Mouse (Mus musculus): ENCODE measurements around the gene Pcgf3.

Pcgf3 gene

DNA sequence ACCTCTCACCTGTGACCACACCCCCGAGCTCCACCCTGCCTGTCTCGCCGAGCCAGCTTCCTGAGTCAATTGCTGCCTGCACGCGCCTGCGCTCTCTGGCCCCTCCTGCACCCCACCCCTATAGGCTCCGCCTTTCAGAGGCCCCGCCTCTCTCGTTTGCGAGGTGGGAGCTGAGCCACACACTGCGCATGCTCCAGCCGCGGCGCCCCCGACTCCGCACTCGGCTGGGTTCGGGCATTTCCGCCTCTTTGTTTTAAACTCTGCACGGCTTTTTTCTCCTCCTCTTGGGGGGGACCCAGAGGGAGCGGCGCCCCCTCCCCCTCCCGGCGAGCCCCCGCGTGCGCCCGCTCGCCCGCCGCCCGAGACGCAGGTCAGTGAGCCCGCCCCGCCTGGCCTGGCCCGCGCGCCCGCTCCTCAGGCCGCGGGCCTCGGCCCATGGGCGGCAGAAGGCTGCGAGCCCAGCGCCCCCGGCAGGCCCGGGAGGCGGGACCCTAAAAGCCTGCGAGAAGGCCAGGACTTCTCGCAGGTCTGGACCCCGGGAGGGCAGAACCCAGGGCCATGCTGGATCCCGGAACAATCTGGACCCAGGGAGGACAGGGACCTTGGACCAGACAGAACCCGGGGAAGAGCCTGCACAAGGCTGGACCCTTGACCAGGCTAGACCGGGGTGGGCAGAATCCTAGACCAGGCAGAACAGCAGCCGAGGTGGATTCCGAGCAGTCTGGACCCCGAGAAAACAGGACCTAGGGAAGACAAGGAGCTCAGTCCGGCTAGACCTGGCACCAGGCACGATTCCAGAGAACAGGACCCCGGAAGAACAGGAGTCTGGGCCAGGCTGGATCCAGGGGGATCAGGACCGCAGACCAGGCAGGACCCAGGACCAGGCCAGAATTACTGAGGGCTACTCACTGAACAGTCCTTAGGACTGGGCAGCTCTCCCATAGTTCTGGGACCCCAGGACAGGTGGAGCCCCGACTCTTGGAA is at the start of gene Pcgf3:
Pcgf3 (plus strand) TSS at position 151 of the 984 bp plus-strand sequence.
- peak; percentile 90 for DNase-seq (ENCODE audit: low read depth, low spot score)

DNA sequence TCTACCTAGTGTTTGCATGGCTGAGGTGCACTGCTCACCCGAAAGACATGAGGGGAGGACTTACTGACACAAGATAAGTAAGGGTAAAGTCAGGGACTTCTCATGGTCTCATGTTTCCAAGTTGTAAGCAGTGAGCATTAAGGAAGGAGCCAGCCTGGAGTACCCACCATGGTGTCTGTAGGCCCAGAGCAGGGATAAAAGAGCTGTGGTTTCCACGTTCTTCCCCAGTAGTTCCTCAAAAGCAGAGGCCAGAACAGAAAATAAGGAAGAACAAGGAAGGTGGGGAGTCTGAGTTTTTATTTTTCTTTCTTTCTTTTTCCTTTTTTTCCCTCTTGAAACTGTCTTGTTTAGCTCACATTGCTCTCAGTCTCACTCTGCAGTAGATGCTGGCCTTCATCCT is 46.3 kb upstream of the Pcgf3 start:
- DNase-seq (ENCODE audit: low read depth, low spot score) = no peak

DNA sequence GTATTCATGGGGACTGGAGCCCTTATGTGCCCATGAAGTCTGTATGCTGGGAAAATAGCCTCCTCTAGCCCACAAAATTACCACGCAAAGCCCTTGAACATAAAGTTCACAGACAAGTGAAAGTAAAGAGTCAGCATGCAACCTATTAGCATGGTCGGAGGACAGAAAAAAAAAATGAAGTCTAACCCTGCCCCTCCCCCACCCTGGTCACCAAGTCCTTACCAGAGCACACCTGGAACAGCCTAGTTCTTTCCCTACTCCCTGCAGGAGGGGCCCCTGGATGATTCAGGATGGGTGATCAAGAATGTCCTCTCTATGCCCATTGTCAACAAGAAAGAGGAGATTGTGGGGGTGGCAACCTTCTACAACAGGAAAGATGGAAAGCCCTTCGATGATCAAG is 38.3 kb upstream of the Pcgf3 start:
- no peak for DNase-seq (ENCODE audit: low read depth, low spot score)

DNA sequence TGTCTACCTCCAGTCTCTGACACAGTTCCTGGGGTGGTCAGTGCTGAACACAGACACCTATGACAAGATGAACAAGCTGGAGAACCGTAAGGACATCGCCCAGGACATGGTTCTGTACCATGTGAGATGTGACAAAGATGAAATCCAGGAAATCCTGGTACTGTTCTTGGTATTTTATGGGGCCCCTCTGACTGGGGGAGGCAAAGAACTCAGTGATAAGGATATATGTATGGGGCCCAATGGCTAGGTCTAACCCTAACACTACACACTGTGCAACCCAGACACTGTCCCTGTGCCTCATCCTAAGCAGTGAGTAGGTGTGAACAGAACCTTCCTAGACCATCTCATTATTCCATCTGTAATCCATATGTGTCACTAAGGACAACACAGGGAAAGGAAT is 37.6 kb upstream of the Pcgf3 start:
- DNase-seq (ENCODE audit: low read depth, low spot score) = no peak

DNA sequence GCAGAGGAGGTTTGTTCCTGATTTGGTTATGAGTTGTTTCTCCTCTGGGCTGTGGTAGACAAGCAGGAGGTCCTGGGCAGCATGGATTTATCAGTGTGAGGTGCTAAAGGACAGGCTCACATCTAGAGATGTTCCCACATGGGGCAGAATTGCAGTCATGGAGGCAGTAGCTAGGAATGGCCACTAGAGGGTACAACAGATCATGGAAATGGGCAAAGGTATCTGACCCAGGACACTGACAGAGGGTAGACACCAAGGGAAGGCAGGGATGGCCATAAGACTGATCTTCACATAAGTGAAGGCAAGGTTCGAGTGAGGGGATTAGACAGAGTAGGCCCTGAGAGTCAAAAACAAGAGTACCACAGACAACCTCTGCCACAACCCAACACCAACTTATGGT is 33.8 kb upstream of the Pcgf3 start:
- DNase-seq (ENCODE audit: low read depth, low spot score) = no peak

DNA sequence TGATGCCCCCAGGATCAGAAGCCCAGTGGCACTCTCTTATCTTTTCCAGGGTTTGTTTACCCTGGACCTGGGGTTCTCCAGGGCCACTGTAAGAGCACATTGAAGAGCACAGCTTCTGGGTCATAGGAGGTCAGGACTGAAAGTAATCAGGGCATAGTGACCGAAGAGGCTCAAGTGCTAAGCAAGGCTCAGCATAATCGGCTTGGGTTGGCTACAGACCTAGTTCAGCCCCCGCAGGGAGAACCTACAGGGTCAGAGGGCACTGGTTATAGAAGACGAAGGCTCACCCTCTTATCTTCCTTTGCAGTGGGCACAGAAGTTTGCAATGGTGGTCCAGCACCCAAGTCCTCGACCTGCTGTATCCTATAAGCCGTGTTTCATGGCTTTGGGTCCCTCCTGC is 29.8 kb upstream of the Pcgf3 start:
- no peak for DNase-seq (ENCODE audit: low read depth, low spot score)

DNA sequence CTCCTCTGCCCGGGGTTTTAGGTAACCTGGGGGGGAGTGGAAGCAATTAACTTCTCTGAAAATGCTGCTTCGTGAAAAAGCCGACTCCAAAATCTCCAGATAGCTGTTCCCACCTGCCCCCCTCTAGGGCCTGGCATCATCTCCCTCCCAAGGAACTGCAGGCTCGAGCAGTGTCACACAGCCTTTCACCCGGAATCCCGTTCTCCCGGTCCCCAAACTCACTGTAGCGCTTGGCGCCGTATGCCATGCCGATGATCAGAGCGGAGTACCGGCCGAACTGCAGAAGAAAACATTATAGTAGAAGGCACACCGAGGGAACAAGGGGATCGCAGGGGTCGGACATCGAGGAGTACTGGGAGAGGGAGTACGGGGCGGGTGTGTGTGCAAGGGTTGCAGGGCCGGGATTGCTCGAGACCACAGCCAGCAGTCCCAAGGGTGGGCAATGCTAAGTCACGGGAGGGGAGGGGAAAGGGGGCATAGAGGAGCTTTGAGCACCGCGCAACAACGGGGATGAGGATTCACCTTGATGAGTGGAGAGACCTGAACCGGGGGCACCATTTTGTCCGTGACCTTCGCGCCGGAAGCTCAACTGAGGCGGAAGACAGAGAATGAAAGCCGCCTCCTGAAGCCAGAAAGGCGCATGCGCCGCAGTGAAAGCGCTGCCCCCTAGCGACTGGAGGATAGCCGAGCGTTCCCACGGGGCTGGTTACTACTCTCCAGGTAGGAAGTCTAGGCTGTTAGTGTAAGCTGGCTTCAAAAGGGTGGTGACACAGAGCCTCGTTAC is 27.0 kb upstream of the Pcgf3 start, which contains the start of gene Atp5k:
Atp5k (minus strand) TSS at position 645 of the 784 bp plus-strand sequence.
- DNase-seq (ENCODE audit: low read depth, low spot score) = peak; percentile 80

DNA sequence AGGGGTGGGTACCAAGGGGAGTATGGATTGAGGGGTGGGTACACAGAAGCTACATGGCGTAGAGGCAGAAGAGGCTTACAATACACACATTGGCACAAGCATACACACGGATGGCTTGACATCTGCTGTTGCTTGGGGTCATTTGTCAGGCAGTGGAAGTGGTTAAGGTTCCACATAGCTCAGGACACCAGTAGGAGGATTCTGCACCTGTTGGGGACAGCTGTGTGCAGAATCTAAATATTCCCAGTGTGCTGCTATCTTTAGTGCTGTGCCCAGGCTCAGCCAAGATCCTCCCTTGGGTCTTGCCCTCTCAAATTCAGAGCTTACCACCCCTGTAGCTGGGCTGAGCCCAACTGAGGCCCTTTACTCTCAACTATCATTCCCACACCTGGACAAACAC is 24.9 kb upstream of the Pcgf3 start:
- no peak for DNase-seq (ENCODE audit: low read depth, low spot score)

DNA sequence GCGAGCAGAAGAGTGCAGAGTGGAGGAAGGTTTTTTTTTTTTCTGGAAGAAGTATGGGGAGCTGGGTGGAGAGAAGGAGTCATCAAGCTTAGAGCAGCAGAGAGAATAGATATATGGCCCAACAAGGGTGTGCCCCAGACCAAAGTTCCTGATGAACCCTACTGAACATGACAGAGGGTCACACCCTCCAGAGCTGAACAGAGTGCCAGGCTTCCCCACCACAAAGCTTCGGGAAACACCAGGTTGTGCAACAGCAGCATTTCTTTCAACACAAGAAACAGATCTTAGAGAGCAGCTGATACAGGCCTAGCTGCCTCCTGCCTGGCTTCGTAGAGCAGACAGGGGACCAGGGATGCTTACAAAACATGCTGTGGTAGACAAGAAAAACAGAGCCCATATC is 14.1 kb upstream of the Pcgf3 start:
- no peak for DNase-seq (ENCODE audit: low read depth, low spot score)

DNA sequence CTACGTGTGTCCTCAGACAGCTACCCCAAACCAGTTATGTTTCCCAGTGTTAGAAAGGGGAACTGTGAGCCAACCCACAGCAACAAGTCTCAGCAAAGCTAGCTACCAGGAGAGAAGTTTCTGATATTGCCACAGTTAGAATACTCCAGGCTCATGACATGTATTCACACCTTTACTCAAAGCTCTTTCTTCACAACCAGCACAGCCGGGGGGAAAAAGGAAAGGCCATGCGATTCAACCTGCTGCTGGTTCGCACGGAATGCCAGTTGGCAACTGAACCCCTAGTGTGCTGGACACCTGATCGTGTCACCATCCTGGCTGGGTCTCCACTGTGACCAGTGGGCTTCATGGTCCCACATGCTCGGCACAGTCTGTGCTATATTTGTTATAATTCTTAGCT is 13.2 kb upstream of the Pcgf3 start:
- DNase-seq (ENCODE audit: low read depth, low spot score) = no peak

DNA sequence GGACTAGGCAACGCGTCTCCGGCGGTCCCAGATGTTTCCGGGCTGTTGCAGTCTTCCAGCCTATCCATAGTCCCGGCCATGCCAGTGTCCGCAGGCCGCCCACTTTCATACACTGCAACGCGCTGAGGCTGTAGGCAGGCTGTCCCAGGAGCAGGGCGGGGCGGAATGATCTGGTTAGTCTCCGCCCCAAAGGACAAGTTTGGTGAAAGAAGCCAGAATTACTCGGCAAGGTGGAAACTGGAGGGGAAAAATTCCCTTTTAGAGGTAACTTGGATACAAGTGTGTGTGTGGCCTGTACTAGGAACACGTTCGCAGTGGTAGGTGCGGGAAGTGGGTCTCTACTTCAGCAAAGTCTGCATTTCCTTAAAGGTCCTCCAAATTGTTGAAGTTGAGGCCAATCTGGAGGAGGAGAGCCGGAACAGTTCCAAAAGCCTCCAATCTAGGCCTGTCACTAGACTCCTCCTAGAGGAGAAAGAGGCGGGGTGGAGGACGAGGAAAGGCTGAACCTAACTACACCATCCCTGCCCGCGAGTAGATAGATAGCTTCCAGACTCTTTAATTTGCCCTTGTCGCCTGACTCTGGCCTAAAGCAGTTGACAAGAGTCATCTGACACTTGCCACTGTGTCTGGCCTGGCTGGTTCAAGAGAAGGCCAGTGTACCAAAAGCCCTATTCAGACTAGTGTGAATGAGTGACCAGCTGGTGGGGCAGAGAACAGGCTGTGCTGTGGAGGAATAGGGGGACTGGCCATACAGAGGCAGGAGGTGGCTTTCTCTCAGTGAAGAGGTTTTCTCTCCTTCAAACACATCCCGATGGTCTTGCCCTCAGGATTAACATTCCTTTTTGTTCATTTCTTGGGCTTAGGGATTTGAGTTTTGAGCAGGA is 12.0 kb upstream of the Pcgf3 start, which contains the start of gene Mfsd7a:
Mfsd7a (minus strand) TSS at position 107 of the 884 bp plus-strand sequence.
- DNase-seq (ENCODE audit: low read depth, low spot score) = no peak

DNA sequence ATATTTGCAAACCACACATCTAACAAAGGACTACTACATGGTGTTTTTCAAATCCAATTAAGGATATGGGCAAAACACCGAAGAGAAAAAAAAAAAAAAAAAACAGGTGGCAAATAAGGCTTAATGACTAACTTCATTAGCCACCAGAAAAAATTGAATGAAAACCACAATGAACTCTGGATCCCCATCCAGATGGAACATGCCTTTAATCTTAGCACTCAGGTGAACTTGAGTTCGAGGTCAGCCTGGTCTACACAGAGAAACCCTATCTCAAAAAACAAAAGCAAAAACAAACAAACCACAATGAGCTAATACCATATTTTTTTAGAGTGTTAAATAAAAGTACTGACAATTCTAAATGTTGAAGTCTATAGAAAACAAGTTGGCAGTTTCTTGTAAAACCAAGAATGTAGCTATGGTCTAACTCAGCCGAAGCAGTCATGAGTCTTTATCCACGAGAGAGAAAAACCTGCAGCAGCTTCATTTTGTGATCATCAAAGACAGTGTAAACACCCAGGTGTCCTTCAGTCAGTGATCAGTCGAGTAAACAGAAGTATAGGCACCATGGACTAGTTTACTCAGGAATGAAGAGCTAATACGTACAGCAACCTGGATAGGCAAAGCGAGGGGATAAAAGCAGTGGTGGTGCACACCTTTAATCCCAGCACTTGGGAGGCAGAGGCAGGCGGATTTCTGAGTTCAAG is 10.0 kb upstream of the Pcgf3 start:
- DNase-seq (ENCODE audit: low read depth, low spot score) = no peak

DNA sequence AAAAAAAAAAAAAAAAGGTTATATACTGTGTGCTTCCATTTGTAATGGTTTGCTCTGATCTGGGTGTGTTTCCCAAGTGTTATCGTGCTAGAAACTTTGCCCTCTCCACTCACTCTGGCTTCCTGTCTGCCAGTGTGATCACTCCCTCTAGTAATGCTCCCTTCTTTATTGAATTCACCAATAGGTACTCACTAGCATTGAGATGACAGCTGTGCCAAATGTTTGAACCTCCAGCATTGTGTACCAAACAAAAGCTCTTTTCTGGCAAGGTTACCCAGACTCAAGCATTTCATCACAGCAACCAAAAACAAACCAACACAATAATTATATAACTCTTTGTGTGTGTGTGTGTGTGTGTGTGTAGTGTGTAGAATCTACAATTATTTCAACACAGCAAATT is 9.4 kb upstream of the Pcgf3 start:
- DNase-seq (ENCODE audit: low read depth, low spot score) = no peak

DNA sequence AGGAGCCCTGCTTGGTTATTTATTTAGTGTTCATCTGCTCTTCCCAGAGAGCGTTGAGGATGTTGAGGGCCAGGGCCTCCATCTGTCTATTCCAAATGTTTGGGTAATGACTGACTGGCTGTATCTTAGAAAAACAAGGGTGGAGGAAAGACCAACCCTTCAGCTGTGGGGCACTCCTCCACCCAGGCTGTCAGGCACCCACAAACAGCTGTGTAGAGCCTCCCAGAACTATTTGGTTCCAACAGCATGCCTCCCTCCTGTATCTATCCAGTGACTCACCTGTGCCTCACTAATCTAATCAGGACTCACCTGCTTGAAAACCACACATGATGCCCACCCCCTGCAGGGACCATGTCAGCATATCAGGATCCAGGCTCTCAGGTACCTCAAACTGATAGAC is 8.6 kb upstream of the Pcgf3 start:
- DNase-seq (ENCODE audit: low read depth, low spot score) = no peak

DNA sequence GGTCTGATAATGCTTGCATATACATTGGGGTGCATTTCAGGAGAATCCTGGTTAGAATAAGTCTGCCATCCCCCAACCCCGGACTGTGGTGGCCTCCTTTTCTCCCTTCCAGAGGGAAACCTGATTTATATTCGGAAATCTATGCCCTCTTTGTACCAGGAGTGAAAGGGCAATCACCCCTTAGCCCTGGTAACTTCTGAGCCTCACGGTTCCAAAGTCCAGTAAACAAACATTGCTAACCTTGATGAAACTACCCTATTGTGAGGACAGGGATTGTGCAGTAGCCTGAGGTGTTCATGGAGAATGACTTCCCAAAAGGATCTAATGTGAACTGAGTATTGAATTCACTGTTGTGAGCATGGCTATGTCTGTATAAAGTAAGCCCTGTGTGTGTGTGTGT is 6.9 kb upstream of the Pcgf3 start:
- no peak for DNase-seq (ENCODE audit: low read depth, low spot score)

DNA sequence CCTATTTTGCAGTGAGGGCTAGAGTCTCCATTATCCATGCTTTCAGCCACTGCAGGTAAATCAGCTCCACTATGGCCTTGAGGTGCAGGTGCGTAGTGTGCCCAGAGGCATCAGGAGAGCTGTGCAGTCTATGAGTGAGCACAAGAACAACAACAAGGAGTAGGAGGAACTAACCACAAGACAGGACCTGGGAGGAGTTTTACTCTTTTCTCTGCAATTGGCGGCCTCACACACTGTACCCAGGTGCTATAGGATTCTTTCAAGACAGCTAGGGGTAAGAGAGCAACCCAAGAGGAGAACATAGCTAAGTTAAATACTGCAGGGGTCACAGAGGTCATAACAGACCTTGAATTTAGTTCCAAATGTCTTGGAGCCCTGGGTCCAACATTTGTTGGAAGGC is 2.3 kb upstream of the Pcgf3 start:
- DNase-seq (ENCODE audit: low read depth, low spot score) = no peak

DNA sequence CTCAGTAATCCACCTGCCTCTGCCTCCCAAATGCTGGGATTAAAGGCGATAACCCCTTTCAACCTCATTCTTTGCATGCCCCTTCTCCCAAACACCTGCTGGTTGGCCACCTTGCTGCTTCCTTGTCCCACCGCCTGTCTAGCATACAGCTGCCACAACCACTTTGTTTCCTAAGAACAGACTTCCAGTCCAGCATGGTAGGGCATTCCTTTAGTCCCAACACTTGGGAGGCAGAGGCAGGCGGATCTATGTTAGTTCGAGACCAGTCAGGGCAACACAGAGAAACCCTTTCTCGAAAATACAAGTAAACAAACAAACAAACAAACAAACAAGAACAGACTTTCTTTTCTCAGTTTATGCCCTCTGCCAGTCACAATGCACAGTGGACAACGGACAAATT is 571 bp upstream of the Pcgf3 start:
- no peak for DNase-seq (ENCODE audit: low read depth, low spot score)

DNA sequence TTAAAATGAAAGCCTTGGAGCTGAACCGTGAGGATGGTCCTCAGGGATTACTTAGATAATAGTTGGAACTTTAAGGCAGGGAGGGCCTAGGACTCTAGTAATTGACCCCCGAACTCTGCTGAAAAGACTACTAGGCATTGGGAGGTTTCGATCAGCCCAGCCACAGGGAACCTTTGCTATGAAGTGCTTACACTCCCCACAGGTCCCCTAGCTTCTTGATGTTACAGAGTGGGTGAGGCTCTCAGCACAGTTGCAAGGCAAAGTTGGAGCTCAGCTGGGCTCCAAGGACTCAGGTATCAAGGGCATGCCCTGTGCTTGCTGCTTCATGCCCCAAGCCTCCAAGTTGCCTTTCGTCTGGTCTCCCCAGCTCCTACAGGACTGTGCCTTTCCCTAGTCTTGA is 1.4 kb downstream of the Pcgf3 start:
- no peak for DNase-seq (ENCODE audit: low read depth, low spot score)

DNA sequence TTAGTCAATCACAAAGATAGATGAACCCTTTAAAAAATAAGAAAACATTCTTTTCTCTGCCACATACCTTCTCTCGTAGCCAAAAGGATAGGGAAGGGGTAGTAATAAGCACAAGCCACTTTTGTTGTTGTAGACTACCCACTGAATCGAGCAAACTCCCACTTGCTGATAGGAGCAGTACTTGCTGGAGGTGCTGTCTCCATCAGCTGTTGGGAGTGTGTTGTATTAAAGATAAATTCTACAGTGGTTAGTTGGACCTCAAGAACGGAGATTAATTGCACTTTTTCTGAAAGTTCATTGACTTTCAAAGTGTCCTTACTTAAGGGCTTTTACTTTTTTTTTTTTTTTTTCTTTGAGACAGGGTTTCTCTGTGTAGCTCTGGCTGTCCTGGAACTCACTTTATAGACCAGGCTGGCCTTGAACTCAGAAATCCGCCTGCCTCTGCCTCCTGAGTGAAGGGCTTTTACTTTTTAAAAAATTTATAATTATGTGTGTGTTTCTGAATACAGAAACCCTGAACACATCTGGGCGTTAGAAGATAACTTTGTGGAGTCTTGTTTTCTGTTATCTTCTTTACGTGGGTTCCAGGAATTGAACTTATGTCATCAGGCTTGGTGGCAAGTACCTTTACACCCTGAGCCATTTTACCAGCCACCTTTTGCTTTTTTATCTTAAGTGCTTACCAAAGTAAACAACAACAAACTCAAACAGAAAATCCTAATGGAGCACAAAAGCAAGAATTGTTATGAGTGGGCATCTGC is 4.3 kb downstream of the Pcgf3 start:
- DNase-seq (ENCODE audit: low read depth, low spot score) = no peak

DNA sequence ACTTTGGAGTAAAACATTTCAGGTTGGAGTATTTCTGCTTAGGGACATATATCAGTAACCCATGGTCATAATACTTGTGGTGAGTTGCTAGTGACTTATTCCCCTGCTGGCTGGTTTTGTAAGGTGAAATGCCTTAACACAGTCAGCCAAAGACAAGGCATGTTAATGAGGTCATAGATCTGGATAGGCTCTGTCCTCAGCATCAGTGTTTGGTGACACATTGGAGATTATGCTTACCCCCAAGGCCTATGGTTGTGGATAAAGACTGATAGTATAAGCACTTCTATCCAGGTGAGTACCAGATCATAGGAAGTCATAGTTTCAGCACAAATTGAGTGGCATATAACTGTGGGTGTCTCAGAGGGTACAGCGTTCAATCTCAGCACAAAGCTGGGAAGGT is 5.6 kb downstream of the Pcgf3 start:
- DNase-seq (ENCODE audit: low read depth, low spot score) = no peak
